Mouse (Mus musculus) hindbrain, postnatal 0 days (tissue): ENCODE measurements around the gene Slc8a3. TPM values are rescaled to one million over a fixed set of nuclear protein-coding genes. Genes with fewer than 3 reads are reported as not detected.
"Not testable (repeated sequence)": the region's sequence is repeated elsewhere in the genome, so short reads cannot be mapped to it uniquely, and the experiment has no call there.

Source experiments
- ATAC-seq: fragments of 200-750 bp; cut with Nextera tagmentation; 2 replicates; pipeline ENCODE4 v1.8.0; 2017; ENCODE audit warnings: mild to moderate bottlenecking, moderate TSS enrichment, moderate library complexity
- DNase-seq: peaks from one replicate; pipeline ENCODE4 v3.0.0-alpha.2; 2015; ENCODE audit warnings: low spot score
- H3K27ac ChIP-seq: fragments of 300-500 bp; sonication (generic); 2 replicates; pipeline ENCODE4 v1.5.1; 2014; ENCODE audit warnings: mild to moderate bottlenecking
- H3K27me3 ChIP-seq: fragments of 300-500 bp; sonication (generic); 2 replicates; pipeline ENCODE4 v1.6.1; 2014; ENCODE audit warnings: low read length, mixed read lengths; ENCODE audit not compliant: insufficient read depth
- H3K36me3 ChIP-seq: fragments of 300-500 bp; sonication (generic); 2 replicates; pipeline ENCODE4 v1.6.1; 2014; ENCODE audit warnings: low read length, mixed read lengths; ENCODE audit not compliant: insufficient read depth
- H3K4me1 ChIP-seq: fragments of 300-500 bp; sonication (generic); 2 replicates; pipeline ENCODE4 v1.6.1; 2014; ENCODE audit warnings: antibody characterized with exemption, low read length, mixed read lengths; ENCODE audit not compliant: insufficient read depth
- H3K4me2 ChIP-seq: fragments of 300-500 bp; sonication (generic); 2 replicates; pipeline ENCODE4 v1.6.1; 2014; ENCODE audit warnings: low read depth, mild to moderate bottlenecking, low read length, moderate library complexity, mixed read lengths
- H3K4me3 ChIP-seq: fragments of 300-500 bp; sonication (generic); 2 replicates; pipeline ENCODE4 v1.5.1; 2014; ENCODE audit warnings: low read length
- H3K9ac ChIP-seq: fragments of 300-500 bp; sonication (generic); replicated peaks from 2 replicates; pipeline ENCODE4 v1.6.1; 2014; ENCODE audit warnings: mild to moderate bottlenecking, low read length, moderate library complexity, mixed read lengths
- H3K9me3 ChIP-seq: fragments of 300-500 bp; sonication (generic); 2 replicates; pipeline ENCODE4 v1.6.1; 2016; ENCODE audit warnings: low read length, mixed read lengths
- CTCF ChIP-seq: IDR thresholded peaks from 2 replicates; pipeline ENCODE4 v1.5.1; 2016; ENCODE audit warnings: antibody characterized with exemption, control low read depth, low read depth
- WGBS: fragments of 180-500 bp; shearing (Covaris S2); extraction: QIAGEN DNeasy Blood & Tissue Kit; methylation state at CpG from one replicate; pipeline ENCODE4 v1.1.7; 2014; 5-methylcytosine and 5-hydroxymethylcytosine counted together
- polyA plus RNA-seq: library from polyadenylated mRNA; unstranded; fragments of >200 nt; fragmentation: Nextera tagmentation; extraction: Ambion mirVana; gene quantifications from 2 replicates; pipeline ENCODE4 v1.2.1, GENCODE M21; 2015
- total RNA-seq: library from RNA; depleted of rRNA; stranded (reverse); fragments of >200 nt; gene quantifications from 2 replicates; pipeline ENCODE4 v1.2.3, GENCODE M21; 2014; rRNA removed

The Slc8a3 gene
- total RNA-seq = 51.2 and 52.0 TPM in 2 replicates
- 9.9 and 11.0 TPM in 2 replicates for polyA plus RNA-seq

DNA sequence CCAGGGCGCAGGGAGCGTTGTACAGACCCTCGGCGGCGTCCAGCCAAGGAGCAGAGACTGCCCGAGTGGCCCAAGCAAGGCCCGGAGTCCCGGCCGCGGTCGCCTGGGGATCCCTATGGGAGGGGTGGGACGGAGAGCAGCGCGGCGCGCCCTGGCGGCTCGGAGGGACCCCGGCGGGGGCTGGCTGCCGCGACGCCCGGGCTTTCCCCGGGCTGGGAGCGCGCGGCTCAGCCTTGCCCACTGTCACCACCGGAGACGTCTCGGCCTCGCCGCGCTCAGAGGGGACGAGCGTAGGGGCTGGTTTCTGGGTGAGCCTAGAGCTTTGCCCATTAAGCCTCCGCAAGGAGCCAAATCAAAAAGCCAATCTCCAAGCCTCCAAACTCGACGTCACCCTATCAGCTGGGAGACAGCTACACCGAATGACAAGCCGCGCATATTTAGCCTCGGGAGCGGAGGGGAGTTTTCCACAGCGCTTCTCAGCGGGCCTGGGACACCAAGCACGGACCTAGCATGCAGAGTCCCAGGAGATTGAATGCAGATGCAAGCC lies at the start of gene Slc8a3:
Gene Slc8a3, minus strand, starts transcription at position 306 of the 547 bp plus-strand sequence.
- ATAC-seq (peak; percentile 84), DNase-seq (peak; percentile 85)
- Histone ChIP-seq H3K4me1 (peaks cover 5% of the 10 kb centered on the region; the same call in 1 of the 2 replicates), H3K27ac (peak within 1 kb of the TSS; percentile 93), H3K27me3 (no peaks in the 10 kb centered on the region), H3K36me3 (no peaks in the 10 kb centered on the region), H3K4me3 (peak within 1 kb of the TSS; percentile 74), H3K4me2 (peak within 1 kb of the TSS; percentile 96), H3K9ac (peak within 1 kb of the TSS; percentile 94), H3K9me3 (no peaks in the 10 kb centered on the region)
- under 1% methylated on average over 47 of the region's 47 CpGs for WGBS
- TF ChIP-seq CTCF = no peak

DNA sequence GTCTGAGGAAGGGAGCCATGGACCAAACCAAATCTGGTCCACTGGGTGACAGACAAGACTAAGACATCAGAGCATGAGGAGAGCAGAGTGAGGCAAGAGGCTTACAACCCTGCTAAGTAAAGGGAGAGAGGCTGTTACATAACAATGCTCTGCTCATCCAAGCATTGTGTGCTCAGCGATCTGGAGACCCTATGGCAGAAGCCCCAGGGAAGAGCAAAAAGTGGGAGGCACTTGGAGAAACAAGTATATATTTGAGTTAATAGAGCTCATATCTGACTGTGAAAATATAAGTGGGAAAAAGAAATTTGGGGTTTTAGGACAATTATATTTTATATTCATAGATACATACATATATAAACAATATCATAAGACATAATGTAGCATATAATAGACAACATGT lies 46.4 kb upstream of the Slc8a3 start, which contains the start of gene Gm4787:
Gene Gm4787, minus strand, starts transcription at position 101 of the 400 bp plus-strand sequence.
- H3K9ac ChIP-seq, H3K36me3 ChIP-seq: not testable (repeated sequence)
- 75% methylated on average over 1 of the region's 1 CpGs for WGBS

DNA sequence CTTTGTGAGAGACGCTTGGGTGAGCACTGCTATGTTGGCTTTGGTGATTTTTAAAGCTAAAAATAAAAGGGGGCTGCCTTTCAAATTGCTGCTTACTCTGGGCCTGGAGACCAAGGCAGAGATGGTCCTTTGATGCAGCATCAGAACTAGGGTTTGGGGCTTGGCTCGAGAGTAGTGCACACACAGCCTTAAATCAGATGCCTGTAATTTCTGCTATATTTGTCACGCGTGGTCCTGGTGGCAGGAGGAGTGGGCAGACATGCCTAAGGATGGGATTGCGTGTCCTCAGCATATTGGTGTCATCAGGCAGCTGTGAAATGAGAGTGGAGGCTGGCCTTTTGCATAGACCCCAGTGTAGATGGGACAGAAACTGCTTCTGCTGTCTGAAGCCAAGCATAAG lies 861 bp upstream of the Slc8a3 start:
- H3K9me3 ChIP-seq = no peaks in the 10 kb centered on the region
- 58% methylated on average over 5 of the region's 5 CpGs for WGBS
- H3K27me3 ChIP-seq = no peaks in the 10 kb centered on the region
- no peak for ATAC-seq
- H3K36me3 ChIP-seq = no peaks in the 10 kb centered on the region
- peak overlapping the region; percentile 94; the same call in 1 of the 2 replicates for H3K9ac ChIP-seq
- H3K4me2 ChIP-seq = peak overlapping the region; percentile 96
- peak overlapping the region; percentile 93; the same call in 1 of the 2 replicates for H3K27ac ChIP-seq
- H3K4me3 ChIP-seq = peak overlapping the region; percentile 74
- no peak for DNase-seq
- peaks cover 5% of the 10 kb centered on the region; the same call in 1 of the 2 replicates for H3K4me1 ChIP-seq
- no peak for TF ChIP-seq CTCF

More for the DNA sequence above, 46.4 kb upstream of the Slc8a3 start, which contains the start of gene Gm4787:
- not testable (repeated sequence) for ATAC-seq, H3K27ac ChIP-seq, H3K4me2 ChIP-seq, H3K9me3 ChIP-seq, H3K4me3 ChIP-seq, H3K4me1 ChIP-seq, H3K27me3 ChIP-seq, DNase-seq

DNA sequence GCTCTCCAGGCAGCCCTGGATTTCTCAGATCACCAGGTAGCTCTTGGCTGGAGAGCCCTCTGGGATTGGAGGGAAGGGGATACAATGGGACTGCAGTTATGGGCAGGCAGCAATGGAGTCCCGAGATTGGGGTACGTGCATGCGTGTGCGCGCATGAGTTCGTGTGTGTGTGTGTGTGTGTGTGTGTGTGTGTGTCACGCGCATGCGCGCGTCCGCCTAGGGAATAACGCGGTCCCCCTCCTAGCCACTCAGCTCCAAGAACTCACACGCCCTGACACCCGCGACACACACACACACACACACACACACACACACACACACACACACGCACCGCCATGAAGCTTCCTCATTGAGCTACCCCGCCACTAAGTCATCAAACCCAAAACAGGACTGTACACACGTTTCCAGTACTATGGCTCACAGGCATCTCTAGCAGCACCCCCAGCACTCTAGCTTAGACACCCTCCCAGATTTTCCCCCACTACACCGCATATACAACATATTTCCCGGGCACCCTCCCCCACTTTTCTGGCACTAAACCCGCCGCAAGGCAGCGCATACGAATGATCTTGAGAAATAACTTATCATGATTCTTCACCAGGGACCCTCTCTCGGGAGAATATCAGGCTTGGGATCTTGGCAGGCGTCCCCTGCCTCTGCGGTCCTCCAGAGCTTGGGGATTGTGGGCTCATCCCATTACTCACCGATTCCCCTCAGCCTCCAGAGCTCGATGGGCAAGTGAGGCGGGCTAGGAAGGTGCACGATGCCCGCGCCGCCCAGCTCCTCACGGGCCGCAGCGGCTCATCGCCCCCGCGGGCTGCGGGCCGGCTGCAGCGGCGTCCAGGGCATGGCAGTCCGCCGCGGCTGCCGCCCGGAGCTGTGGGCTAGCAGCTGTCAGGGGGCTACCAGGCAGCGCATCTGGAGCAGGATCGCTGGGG lies 774 bp downstream of the Slc8a3 start:
- 1% methylated on average over 52 of the region's 54 CpGs for WGBS
- DNase-seq = peak; percentile 86
- peaks cover 5% of the 10 kb centered on the region; the same call in 1 of the 2 replicates for H3K4me1 ChIP-seq
- peak overlapping the region; percentile 96 for H3K4me2 ChIP-seq
- no peak for TF ChIP-seq CTCF
- no peaks in the 10 kb centered on the region for H3K27me3 ChIP-seq
- peak; percentile 81 for ATAC-seq
- no peaks in the 10 kb centered on the region for H3K9me3 ChIP-seq
- H3K9ac ChIP-seq = peak overlapping the region; percentile 94
- H3K27ac ChIP-seq = peak overlapping the region; percentile 93
- peak overlapping the region; percentile 74 for H3K4me3 ChIP-seq
- H3K36me3 ChIP-seq = no peaks in the 10 kb centered on the region

DNA sequence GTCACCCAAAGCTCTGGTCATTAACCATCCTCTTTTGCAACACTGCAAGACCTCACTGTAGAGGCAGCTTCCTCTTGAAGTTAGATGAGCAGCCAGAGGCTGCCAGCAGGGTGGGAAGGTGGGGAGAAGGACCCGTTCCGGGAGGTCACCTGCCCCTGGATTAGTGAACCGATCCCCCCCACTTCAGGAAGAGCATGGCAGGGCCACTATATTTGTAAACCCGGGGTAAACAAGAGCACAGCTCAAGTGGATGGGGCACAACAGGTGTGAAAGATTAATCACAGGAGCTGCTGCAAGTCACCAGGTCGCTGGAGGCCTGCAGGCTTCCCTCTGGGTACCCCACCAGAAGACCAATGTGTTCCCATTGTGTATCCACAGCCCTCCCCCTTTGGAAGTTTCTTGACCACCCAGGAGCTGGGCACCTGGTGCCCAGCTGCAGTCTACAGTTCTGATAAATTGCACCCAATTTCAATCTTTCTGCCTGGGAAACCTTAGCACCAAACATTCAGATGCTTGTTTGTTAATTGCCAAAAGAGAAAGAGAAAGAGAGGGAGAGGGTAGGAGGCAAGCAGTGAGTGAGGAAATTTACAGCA lies 1.8 kb downstream of the Slc8a3 start:
- no peak for TF ChIP-seq CTCF
- ATAC-seq (no peak), DNase-seq (no peak)
- Histone ChIP-seq H3K9ac (no peak overlapping the region), H3K27me3 (no peaks in the 10 kb centered on the region), H3K4me1 (peaks cover 5% of the 10 kb centered on the region; the same call in 1 of the 2 replicates), H3K9me3 (no peaks in the 10 kb centered on the region), H3K4me3 (peak overlapping the region; percentile 74), H3K27ac (peak overlapping the region; percentile 48; the same call in 1 of the 2 replicates), H3K4me2 (peak overlapping the region; percentile 96), H3K36me3 (no peaks in the 10 kb centered on the region)
- 45% methylated on average over 5 of the region's 5 CpGs for WGBS

DNA sequence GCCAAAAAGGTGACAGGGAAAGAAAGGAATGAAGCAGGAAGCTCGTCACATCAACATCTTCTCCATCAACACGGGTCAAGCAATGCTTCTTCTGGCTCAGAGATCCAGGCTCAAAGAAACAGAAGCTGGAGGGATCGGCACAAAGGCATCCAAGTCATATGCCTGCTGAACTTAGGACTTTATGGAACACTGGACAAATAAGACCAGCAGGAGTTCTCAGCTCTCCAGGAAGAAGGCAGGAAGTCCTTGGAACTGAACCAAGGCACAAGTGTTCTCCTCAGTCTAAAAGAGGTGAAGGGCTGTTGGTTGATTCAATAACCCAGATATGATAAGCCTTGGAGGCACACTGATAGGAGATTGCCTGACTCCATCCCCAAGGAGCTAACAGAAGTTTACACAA lies 8.0 kb downstream of the Slc8a3 start:
- TF ChIP-seq CTCF = no peak
- WGBS = 82% methylated on average over 3 of the region's 3 CpGs
- no peak for ATAC-seq
- Histone ChIP-seq H3K27ac (no peak overlapping the region), H3K4me2 (no peak overlapping the region), H3K4me1 (peaks cover 10% of the 10 kb centered on the region; the same call in 1 of the 2 replicates), H3K27me3 (no peaks in the 10 kb centered on the region), H3K9me3 (no peaks in the 10 kb centered on the region), H3K4me3 (no peak overlapping the region), H3K9ac (no peak overlapping the region), H3K36me3 (no peaks in the 10 kb centered on the region)
- no peak for DNase-seq
